Mouse (Mus musculus) CH12.LX (cell line): ENCODE data around the gene E430018J23Rik. TPM values are rescaled to one million over a fixed set of nuclear protein-coding genes. Genes with fewer than 3 reads are reported as not detected.
"Not testable (repeated sequence)": the region's sequence is repeated elsewhere in the genome, so short reads cannot be mapped to it uniquely, and the experiment has no call there.

Experiments used
- DNase-seq: peaks from one replicate; pipeline ENCODE4 v3.0.0-alpha.2; 2013; ENCODE audit errors: extremely low read depth
- H3K27ac ChIP-seq: 2 replicates; pipeline ENCODE4 v1.5.1; 2012; ENCODE audit warnings: low read depth, mild to moderate bottlenecking, control low read depth, moderate library complexity; ENCODE audit not compliant: insufficient read depth
- H3K27me3 ChIP-seq: replicated peaks from 2 replicates; pipeline ENCODE3; 2012; ENCODE audit warnings: inconsistent platforms
- H3K36me3 ChIP-seq, 2 experiments: replicated peaks in 1 of 2; 2 replicates each; pipeline versions ENCODE3 to v1.6.1; 2012; ENCODE audit warnings: inconsistent platforms in 1 of 2, low read length in 1 of 2, mild to moderate bottlenecking in 1 of 2, mixed read lengths in 1 of 2, moderate library complexity in 1 of 2; ENCODE audit not compliant: control insufficient read depth in 1 of 2, insufficient read depth in 1 of 2
- H3K4me1 ChIP-seq, 2 experiments: 2 replicates each; pipeline ENCODE4 v1.6.1; 2012; ENCODE audit warnings: inconsistent platforms in 1 of 2, moderate library complexity in 1 of 2; ENCODE audit not compliant: insufficient read depth in 2 of 2, control insufficient read depth in 1 of 2
- H3K4me2 ChIP-seq: 2 replicates; pipeline ENCODE4 v1.6.1; 2012; ENCODE audit warnings: low read depth, mild to moderate bottlenecking, control low read depth; ENCODE audit not compliant: poor library complexity, insufficient read depth, severe bottlenecking
- H3K4me3 ChIP-seq, 3 experiments: fragments of 150-350 bp in 1 of 3; sonication (generic) in 1 of 3; replicated peaks in 1 of 3; 2 replicates each; pipeline versions ENCODE3 to v1.5.1; 2011 to 2012; ENCODE audit warnings: low read depth in 2 of 3, low read length in 2 of 3, mild to moderate bottlenecking in 2 of 3, moderate library complexity in 2 of 3, control low read depth in 1 of 3, improper control_type of control experiment in 1 of 3, inconsistent platforms in 1 of 3, mixed read lengths in 1 of 3; ENCODE audit not compliant: poor library complexity in 1 of 3
- H3K79me2 ChIP-seq: replicated peaks from 2 replicates; pipeline ENCODE4 v1.6.1; 2012; ENCODE audit warnings: mild to moderate bottlenecking, moderate library complexity; ENCODE audit not compliant: control insufficient read depth, poor library complexity, insufficient read depth, severe bottlenecking; ENCODE audit errors: extremely low read depth
- H3K9ac ChIP-seq: 2 replicates; pipeline ENCODE4 v1.6.1; 2012; ENCODE audit warnings: low read depth, mild to moderate bottlenecking, control low read depth, moderate library complexity; ENCODE audit not compliant: insufficient read depth
- H3K9me3 ChIP-seq: replicated peaks from 2 replicates; pipeline ENCODE3; 2012; ENCODE audit warnings: low read length, inconsistent platforms, mixed read lengths
- CTCF ChIP-seq, 2 experiments: IDR thresholded peaks in 1 of 2; conservative IDR thresholded peaks in 1 of 2; 2 replicates each; pipeline ENCODE4 v1.5.1; 2011 to 2012; ENCODE audit warnings: low read depth in 2 of 2, low read length in 2 of 2, improper control_type of control experiment in 1 of 2, inconsistent platforms in 1 of 2, mild to moderate bottlenecking in 1 of 2, moderate library complexity in 1 of 2
- EP300 ChIP-seq: IDR thresholded peaks from 2 replicates; pipeline ENCODE4 v1.6.1; 2011; ENCODE audit warnings: low read length, improper control_type of control experiment
- IRF4 ChIP-seq: IDR thresholded peaks from 2 replicates; pipeline ENCODE4 v1.6.1; 2014; ENCODE audit warnings: low read depth, mild to moderate bottlenecking, inconsistent platforms, low read length, improper control_type of control experiment
- JUN ChIP-seq: IDR thresholded peaks from 2 replicates; pipeline ENCODE4 v1.6.1; 2011; ENCODE audit warnings: low read depth, mild to moderate bottlenecking, low read length, improper control_type of control experiment, moderate library complexity; ENCODE audit not compliant: insufficient read depth
- MEF2A ChIP-seq: IDR thresholded peaks from 2 replicates; pipeline ENCODE4 v1.6.1; 2014; ENCODE audit warnings: low read depth, mild to moderate bottlenecking, inconsistent platforms, low read length, improper control_type of control experiment, borderline replicate concordance
- MYC ChIP-seq: IDR thresholded peaks from 2 replicates; pipeline ENCODE4 v1.6.1; 2011; ENCODE audit warnings: low read depth, mild to moderate bottlenecking, improper control_type of control experiment, low read length
- POLR2A ChIP-seq: IDR thresholded peaks from 2 replicates; pipeline ENCODE4 v1.6.1; 2011; ENCODE audit warnings: low read depth, mild to moderate bottlenecking, improper control_type of control experiment, low read length
- POLR2AphosphoS2 ChIP-seq: IDR thresholded peaks from 2 replicates; pipeline ENCODE4 v1.6.1; 2011; ENCODE audit warnings: low read depth, low read length, improper control_type of control experiment
- RAD21 ChIP-seq: IDR thresholded peaks from 2 replicates; pipeline ENCODE4 v1.6.1; 2011; ENCODE audit warnings: low read depth, mild to moderate bottlenecking, low read length, improper control_type of control experiment, moderate library complexity
- RCOR1 ChIP-seq: conservative IDR thresholded peaks from 2 replicates; pipeline ENCODE4 v1.6.1; 2012; ENCODE audit warnings: low read depth, mild to moderate bottlenecking, inconsistent platforms, low read length, improper control_type of control experiment
- SIN3A ChIP-seq: IDR thresholded peaks from 2 replicates; pipeline ENCODE4 v1.6.1; 2012; ENCODE audit warnings: low read length, improper control_type of control experiment, inconsistent platforms
- TCF12 ChIP-seq: IDR thresholded peaks from 2 replicates; pipeline ENCODE4 v1.6.1; 2014; ENCODE audit warnings: low read depth, mild to moderate bottlenecking, inconsistent platforms, low read length, improper control_type of control experiment
- USF1 ChIP-seq: IDR thresholded peaks from 2 replicates; pipeline ENCODE4 v1.6.1; 2014; ENCODE audit warnings: low read depth, mild to moderate bottlenecking, inconsistent platforms, low read length, improper control_type of control experiment
- ZKSCAN1 ChIP-seq: IDR thresholded peaks from 2 replicates; pipeline ENCODE4 v1.6.1; 2012; ENCODE audit warnings: low read depth, inconsistent platforms, low read length, improper control_type of control experiment, borderline replicate concordance
- ZMIZ1 ChIP-seq: IDR thresholded peaks from 2 replicates; pipeline ENCODE4 v1.6.1; 2012; ENCODE audit warnings: low read depth, mild to moderate bottlenecking, inconsistent platforms, low read length, improper control_type of control experiment
- dilution Hi-C: fragments of 300-500 bp; cut with MboI; formaldehyde crosslinking; loops from 2 replicates; pipeline ENCODE4 v1.14.3; 2020; ENCODE audit warnings: low sequenced_read_pairs; ENCODE audit not compliant: extremely low pct_unique_long_range_greater_than_20kb, extremely low pct_ligation_motif_present
- in situ Hi-C: fragments of 300-500 bp; cut with MboI; formaldehyde crosslinking; loops from 3 replicates; pipeline ENCODE4 v1.14.3; 2019; ENCODE audit warnings: low sequenced_read_pairs, low pct_ligation_motif_present, low pct_unique_long_range_greater_than_20kb, mixed read lengths
- polyA plus RNA-seq: library from polyadenylated mRNA; unstranded; fragments of >175 nt; gene quantifications from 2 replicates; pipeline ENCODE4 v1.2.1, GENCODE M21; 2012; ENCODE audit warnings: low read depth; ENCODE audit not compliant: insufficient read length
- total RNA-seq, 2 experiments: library from RNA; depleted of rRNA; stranded (reverse); fragments of 300-350 nt in 1 of 2; fragments of >200 nt in 1 of 2; gene quantifications; 2 replicates each; pipeline ENCODE4 v1.2.3; 2012 to 2014

E430018J23Rik gene
- total and polyA plus RNA-seq, 3 experiments, result 3.8 to 9.2 (median 8.9) TPM

GRCm38 (mm10) chr7:127375271-127376245 lies 17.9 kb downstream of the E430018J23Rik start, which contains the start of gene Zfp747 (continued):
- TF ChIP-seq IRF4 (peak; percentile 31; the same call in 1 of the 2 replicates), MYC (peak; percentile 83), MEF2A (peak; percentile 51; the same call in 1 of the 2 replicates), USF1 (peak; percentile 96)

DNA sequence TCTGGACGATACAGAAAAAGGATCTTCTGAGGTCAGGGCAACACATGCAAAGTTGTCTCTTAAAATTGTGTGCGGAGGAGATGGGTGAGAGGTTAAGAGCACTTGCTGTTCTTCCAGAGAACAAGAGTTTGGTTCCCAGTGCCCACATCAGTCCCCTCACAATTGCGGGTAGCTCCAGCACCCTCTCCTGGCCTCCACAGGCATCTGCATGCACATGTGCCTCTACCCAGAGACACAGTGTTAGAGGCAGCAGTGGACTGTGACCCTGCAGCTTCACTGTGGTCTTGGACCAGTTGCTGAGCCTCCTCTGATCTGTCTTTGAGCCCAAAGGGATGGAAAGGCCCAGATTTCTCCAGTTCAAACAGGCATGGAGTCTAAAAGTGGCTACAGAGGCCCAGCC lies 21.6 kb downstream of the E430018J23Rik start:
- in situ Hi-C loops, result loop anchor here (25.0 kb wide), 1 partner anchor 390 kb away; the partner anchor contains the start of gene Orai3
- dilution Hi-C loops, H3K27ac ChIP-seq, H3K36me3 ChIP-seq, H3K79me2 ChIP-seq, H3K9me3 ChIP-seq, H3K4me3 ChIP-seq, H3K4me1 ChIP-seq, H3K27me3 ChIP-seq, H3K4me2 ChIP-seq, DNase-seq, H3K9ac ChIP-seq: not testable (repeated sequence)
- TF ChIP-seq RAD21 (peak; percentile 2), CTCF (conservative IDR thresholded peaks at IDR 0.05 in 1 of 2, IDR thresholded peaks at IDR 0.05 in 1 of 2; ENCODE audit: low read depth in 2 of 2, low read length in 2 of 2) (peak in 1 of 2 experiments; percentile 30; a peak in 1 of 4 replicates)

GRCm38 (mm10) chr7:127371213-127371612 lies 22.2 kb downstream of the E430018J23Rik start:
- H3K4me3 ChIP-seq, result no peak overlapping the region
- no peak overlapping the region for H3K27ac ChIP-seq
- no peak overlapping the region for H3K4me2 ChIP-seq
- TF ChIP-seq EP300, result no peak
- TF ChIP-seq POLR2A, result no peak
- no peak for TF ChIP-seq SIN3A
- TF ChIP-seq JUN, result no peak
- no peak for TF ChIP-seq TCF12
- no peak for TF ChIP-seq RAD21
- no peak for TF ChIP-seq RCOR1
- no peak for TF ChIP-seq POLR2AphosphoS2
- no peak for TF ChIP-seq ZMIZ1
- no peak for TF ChIP-seq USF1
- no peak for TF ChIP-seq ZKSCAN1
- dilution Hi-C loops, result no loop called here
- H3K4me1 ChIP-seq, result peaks cover 3 to 7% of the 10 kb centered on the region in 2 experiments; a peak in 1 of 4 replicates
- no peaks in the 10 kb centered on the region for H3K79me2 ChIP-seq
- H3K27me3 ChIP-seq, result no peaks in the 10 kb centered on the region
- in situ Hi-C loops, result loop anchor here (25.0 kb wide), 1 partner anchor 391 kb away; the partner anchor contains the start of gene Orai3
- no peak overlapping the region for H3K9ac ChIP-seq
- H3K9me3 ChIP-seq, result no peaks in the 10 kb centered on the region
- no peak for DNase-seq
- peaks cover 10% of the 10 kb centered on the region in 2 experiments for H3K36me3 ChIP-seq
